Mouse (Mus musculus) embryonic facial prominence, embryonic 11.5 days (tissue): ENCODE measurements around the gene Slc31a2. TPM values are rescaled to one million over a fixed set of nuclear protein-coding genes. Genes with fewer than 3 reads are reported as not detected.
A peak's percentile ranks its signal among the peaks of the same experiment; 100 is the strongest.
"Not testable (repeated sequence)": the region's sequence is repeated elsewhere in the genome, so short reads cannot be mapped to it uniquely, and the experiment has no call there.

ENCODE experiments used
- ATAC-seq: fragments of 200-750 bp; cut with Nextera tagmentation; replicated peaks from 2 replicates; pipeline ENCODE4 v1.8.0; 2017; ENCODE audit warnings: low read depth; ENCODE audit not compliant: insufficient number of reproducible peaks, low FRiP score, low TSS enrichment
- DNase-seq: peaks from one replicate; pipeline ENCODE4 v3.0.0-alpha.2; 2015; ENCODE audit warnings: low spot score
- H3K27ac ChIP-seq: fragments of 300-500 bp; sonication (generic); replicated peaks from 2 replicates; pipeline ENCODE4 v1.5.1; 2014; ENCODE audit warnings: mild to moderate bottlenecking, low read depth, low read length, control low read depth
- H3K27me3 ChIP-seq: fragments of 300-500 bp; sonication (generic); 2 replicates; pipeline ENCODE4 v1.6.1; 2014; ENCODE audit warnings: mild to moderate bottlenecking, low read length, moderate library complexity, mixed read lengths; ENCODE audit not compliant: control insufficient read depth, insufficient read depth
- H3K36me3 ChIP-seq: fragments of 300-500 bp; sonication (generic); replicated peaks from 2 replicates; pipeline ENCODE4 v1.6.1; 2014; ENCODE audit warnings: low read depth, mild to moderate bottlenecking, low read length, moderate library complexity, mixed read lengths; ENCODE audit not compliant: control insufficient read depth, insufficient read depth
- H3K4me1 ChIP-seq: fragments of 300-500 bp; sonication (generic); 2 replicates; pipeline ENCODE4 v1.6.1; 2014; ENCODE audit warnings: low read length, mixed read lengths; ENCODE audit not compliant: control insufficient read depth, insufficient read depth
- H3K4me2 ChIP-seq: fragments of 300-500 bp; sonication (generic); 2 replicates; pipeline ENCODE4 v1.6.1; 2014; ENCODE audit warnings: low read depth, mild to moderate bottlenecking, control low read depth, low read length, moderate library complexity
- H3K4me3 ChIP-seq: fragments of 300-500 bp; sonication (generic); 2 replicates; pipeline ENCODE4 v1.5.1; 2014; ENCODE audit warnings: low read depth, low read length, control low read depth
- H3K9ac ChIP-seq: fragments of 300-500 bp; sonication (generic); replicated peaks from 2 replicates; pipeline ENCODE4 v1.6.1; 2014; ENCODE audit warnings: mild to moderate bottlenecking, control low read depth, low read length
- H3K9me3 ChIP-seq: fragments of 300-500 bp; sonication (generic); replicated peaks from 2 replicates; pipeline ENCODE4 v1.6.1; 2016; ENCODE audit warnings: mild to moderate bottlenecking, low read length, inconsistent platforms, mixed read lengths; ENCODE audit not compliant: control insufficient read depth
- WGBS: fragments of 180-500 bp; shearing (Covaris S2); extraction: QIAGEN DNeasy Blood & Tissue Kit; methylation state at CpG from one replicate; pipeline ENCODE4 v1.1.7; 2014; 5-methylcytosine and 5-hydroxymethylcytosine counted together
- polyA plus RNA-seq: library from polyadenylated mRNA; unstranded; fragments of >200 nt; fragmentation: Nextera tagmentation; extraction: Ambion mirVana; gene quantifications from 2 replicates; pipeline ENCODE4 v1.2.1, GENCODE M21; 2014

Gene Slc31a2
- polyA plus RNA-seq, 1 experiment from 2014 or later = 7.9 TPM

- WGBS = 38% methylated on average over 3 of the region's 3 CpGs
- Histone ChIP-seq H3K36me3 (no peaks in the 10 kb centered on the region), H3K4me1 (no peaks in the 10 kb centered on the region), H3K4me3 (no peak overlapping the region), H3K27me3 (no peaks in the 10 kb centered on the region), H3K9ac (no peak overlapping the region), H3K4me2 (no peak overlapping the region), H3K9me3 (no peaks in the 10 kb centered on the region), H3K27ac (no peak overlapping the region)
- ATAC-seq (0 out of 2 replicates have a peak, but pooled peaks have one; percentile 48), DNase-seq (peak; percentile 35)
Observed at GRCm38 (mm10) chr4:62250896-62251544, 11.3 kb upstream of the Slc31a2 start.

GRCm38 (mm10) chr4:62251776-62252175 is 10.6 kb upstream of the Slc31a2 start:
- DNase-seq = no peak
- no peaks in the 10 kb centered on the region for H3K4me1 ChIP-seq
- H3K27me3 ChIP-seq = no peaks in the 10 kb centered on the region
- H3K4me3 ChIP-seq = no peak overlapping the region
- no peak overlapping the region for H3K4me2 ChIP-seq
- no peak overlapping the region for H3K9ac ChIP-seq
- H3K9me3 ChIP-seq = no peaks in the 10 kb centered on the region
- H3K36me3 ChIP-seq = no peaks in the 10 kb centered on the region
- ATAC-seq = no peak
- H3K27ac ChIP-seq = no peak overlapping the region
- 87% methylated on average over 4 of the region's 4 CpGs for WGBS

GRCm38 (mm10) chr4:62254551-62254950 is 7.8 kb upstream of the Slc31a2 start:
- Histone ChIP-seq H3K4me1 (no peaks in the 10 kb centered on the region), H3K4me2 (no peak overlapping the region), H3K36me3 (no peaks in the 10 kb centered on the region), H3K9ac (no peak overlapping the region), H3K9me3 (no peaks in the 10 kb centered on the region), H3K4me3 (no peak overlapping the region), H3K27ac (no peak overlapping the region), H3K27me3 (no peaks in the 10 kb centered on the region)
- 69% methylated on average over 8 of the region's 8 CpGs for WGBS
- no peak for DNase-seq
- no peak for ATAC-seq

GRCm38 (mm10) chr4:62256931-62257330 is 5.4 kb upstream of the Slc31a2 start:
- Histone ChIP-seq H3K9ac (no peak overlapping the region), H3K27ac (no peak overlapping the region), H3K4me3 (no peak overlapping the region), H3K4me1 (no peaks in the 10 kb centered on the region), H3K27me3 (no peaks in the 10 kb centered on the region), H3K9me3 (no peaks in the 10 kb centered on the region), H3K4me2 (no peak overlapping the region), H3K36me3 (no peaks in the 10 kb centered on the region)
- WGBS = 31% methylated on average over 8 of the region's 8 CpGs
- DNase-seq (peak; percentile 89), ATAC-seq (no peak)

DNA sequence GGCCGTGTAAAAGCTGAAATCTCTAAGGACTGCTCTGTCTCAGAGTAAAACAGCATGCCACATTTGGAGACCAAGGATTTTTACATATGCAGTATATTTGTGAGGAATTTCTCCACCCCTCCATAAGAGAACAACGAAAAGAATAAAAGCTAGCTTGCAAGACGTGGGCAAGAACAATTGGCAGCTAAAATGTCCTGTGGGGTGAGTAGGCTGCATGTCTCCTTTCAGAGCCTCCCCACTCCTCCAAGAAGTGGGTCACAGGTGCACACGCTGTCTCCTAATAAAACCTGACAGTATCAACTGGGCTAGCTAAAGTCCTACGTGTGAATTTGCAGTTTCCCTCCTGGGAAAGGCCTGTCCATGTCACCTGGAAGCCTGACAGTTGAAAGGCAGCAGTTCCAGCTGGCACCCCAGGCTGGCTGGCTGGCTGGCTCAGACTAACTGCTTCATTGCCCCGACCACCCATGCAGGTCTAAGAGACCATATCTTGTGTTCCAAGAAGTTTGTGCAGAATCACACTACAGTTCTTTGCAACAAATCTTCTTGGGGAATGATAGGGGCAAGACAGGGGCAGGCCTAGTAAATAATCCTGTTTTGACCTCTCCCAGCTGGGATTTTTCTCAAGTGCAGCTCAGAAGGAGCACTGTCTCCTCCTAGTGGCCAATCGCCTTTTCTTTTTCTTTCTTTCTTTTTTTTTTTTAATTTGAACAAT is 927 bp downstream of the Slc31a2 start:
- Histone ChIP-seq H3K27ac (no peak overlapping the region), H3K4me2 (no peak overlapping the region), H3K9ac (no peak overlapping the region), H3K27me3 (no peaks in the 10 kb centered on the region), H3K4me3 (no peak overlapping the region), H3K36me3 (no peaks in the 10 kb centered on the region), H3K4me1 (no peaks in the 10 kb centered on the region), H3K9me3 (no peaks in the 10 kb centered on the region)
- 49% methylated on average over 7 of the region's 7 CpGs for WGBS
- ATAC-seq (no peak), DNase-seq (peak; percentile 53)

GRCm38 (mm10) chr4:62265154-62265836 is 2.9 kb downstream of the Slc31a2 start:
- no peak for ATAC-seq
- DNase-seq = no peak
- WGBS = 85% methylated on average over 10 of the region's 10 CpGs

GRCm38 (mm10) chr4:62266016-62266415 is 3.7 kb downstream of the Slc31a2 start:
- H3K27ac ChIP-seq, ATAC-seq, DNase-seq, H3K9me3 ChIP-seq, H3K4me1 ChIP-seq, H3K4me3 ChIP-seq, H3K36me3 ChIP-seq, H3K9ac ChIP-seq, H3K27me3 ChIP-seq, H3K4me2 ChIP-seq: not testable (repeated sequence)
- WGBS = 83% methylated on average over 7 of the region's 7 CpGs

More at GRCm38 (mm10) chr4:62265154-62265836, 2.9 kb downstream of the Slc31a2 start:
- Histone ChIP-seq H3K4me1 (no peaks in the 10 kb centered on the region), H3K4me3 (no peak overlapping the region), H3K9me3 (no peaks in the 10 kb centered on the region), H3K27me3 (no peaks in the 10 kb centered on the region), H3K36me3 (no peaks in the 10 kb centered on the region), H3K9ac (no peak overlapping the region), H3K27ac (no peak overlapping the region), H3K4me2 (no peak overlapping the region)

DNA sequence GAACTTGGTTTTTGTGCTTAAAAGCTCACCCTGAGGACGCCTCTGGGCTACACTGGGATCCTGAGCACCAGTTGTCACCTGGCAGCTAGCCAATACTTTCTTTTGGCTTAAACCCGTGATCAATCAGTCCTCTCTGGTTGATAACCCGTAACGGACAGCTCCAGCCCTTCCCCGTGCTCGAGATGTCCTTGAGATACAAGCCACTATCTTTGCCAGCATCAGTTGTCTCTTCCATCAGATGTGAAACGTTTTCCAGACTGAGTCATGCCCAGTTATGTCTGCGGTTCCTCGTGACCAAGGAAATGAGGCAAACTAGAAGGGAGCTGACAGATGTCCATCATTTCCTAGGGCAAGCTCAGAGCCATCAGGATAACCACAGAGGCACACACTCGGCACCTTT is 4.7 kb downstream of the Slc31a2 start:
- Histone ChIP-seq H3K9ac (no peak overlapping the region), H3K27ac (no peak overlapping the region), H3K9me3 (no peaks in the 10 kb centered on the region), H3K4me3 (no peak overlapping the region), H3K4me1 (no peaks in the 10 kb centered on the region), H3K36me3 (no peaks in the 10 kb centered on the region), H3K4me2 (no peak overlapping the region), H3K27me3 (no peaks in the 10 kb centered on the region)
- DNase-seq (no peak), ATAC-seq (no peak)
- WGBS = 82% methylated on average over 10 of the region's 10 CpGs
